Comparison of ENCODE assay signal across 9 mouse cellular contexts in genomic region chr17:45663106-45663919, GRCm38 (mm10). TPM values are rescaled to one million over a fixed set of nuclear protein-coding genes. Genes with fewer than 3 reads are reported as not detected.
A peak's percentile ranks its signal among the peaks of the same experiment; 100 is the strongest.
DNase-seq lines count a peak whose midpoint lies in the region; ATAC-seq and TF ChIP-seq lines count a peak whose summit lies in the region.
"Had no signal": no experiment of that assay in that cellular context is flagged by ENCODE, and none has a peak within 500 bp of the region (broad histone marks: within the 10 kb centered on the region; RNA-seq: fewer than 3 reads in every experiment).

No protein-coding gene starts in this region.

- H3K27me3 ChIP-seq in heart, embryonic 15.5 days = no peaks in the 10 kb centered on the region
- no peaks in the 10 kb centered on the region for H3K27me3 ChIP-seq in liver, embryonic 11.5 days (replicated peaks; ENCODE audit: control insufficient read depth, insufficient read depth, low read length)
- H3K27me3 ChIP-seq in stomach, postnatal 0 days (ENCODE audit: control insufficient read depth, insufficient read depth, low read length) = no peaks in the 10 kb centered on the region
- H3K27me3 ChIP-seq: embryonic facial prominence, embryonic 15.5 days had no signal

- no peaks in the 10 kb centered on the region for H3K9me3 ChIP-seq in heart, embryonic 15.5 days (replicated peaks)
- H3K9me3 ChIP-seq in liver, embryonic 11.5 days (ENCODE audit: control insufficient read depth, low read length) = no peaks in the 10 kb centered on the region
- H3K9me3 ChIP-seq in stomach, postnatal 0 days (ENCODE audit: control insufficient read depth, low read length) = no peaks in the 10 kb centered on the region
- H3K9me3 ChIP-seq: embryonic facial prominence, embryonic 15.5 days had no signal

- peak; percentile 95 for TF ChIP-seq CTCF in bone marrow, adult 2 months (IDR thresholded peaks at IDR 0.05; ENCODE audit: control insufficient read depth, insufficient read depth, low read length)
- peak; percentile 96 for TF ChIP-seq CTCF in embryonic fibroblast, embryonic 13.5 days (IDR thresholded peaks at IDR 0.05; ENCODE audit: borderline replicate concordance, insufficient read depth, low read length)
- TF ChIP-seq CTCF in stomach, postnatal 0 days (IDR thresholded peaks at IDR 0.05; ENCODE audit: low read depth) = peak; percentile 95

- peaks cover 24% of the 10 kb centered on the region for H3K36me3 ChIP-seq in heart, embryonic 15.5 days
- peaks cover 3% of the 10 kb centered on the region; the same call in 1 of the 2 replicates for H3K36me3 ChIP-seq in liver, embryonic 11.5 days (ENCODE audit: control insufficient read depth, insufficient read depth, low read length)
- H3K36me3 ChIP-seq in stomach, postnatal 0 days (ENCODE audit: control insufficient read depth, insufficient read depth, low read length) = peaks cover 19% of the 10 kb centered on the region

- peak; percentile 28; the same call in 1 of the 2 replicates for ATAC-seq in heart, embryonic 15.5 days (replicated peaks; ENCODE audit: insufficient number of reproducible peaks, insufficient read depth, low FRiP score, low read depth)
- peak; percentile 46 for ATAC-seq in liver, embryonic 11.5 days (replicated peaks; ENCODE audit: low FRiP score)
- ATAC-seq in stomach, postnatal 0 days (ENCODE audit: low FRiP score, low TSS enrichment) = peak; percentile 57

- no peak overlapping the region for H3K4me3 ChIP-seq in bone marrow, adult 2 months (replicated peaks; ENCODE audit: control insufficient read depth, low read depth, low read length)
- H3K4me3 ChIP-seq in embryonic fibroblast, embryonic 13.5 days (ENCODE audit: insufficient read depth, low read length) = no peak overlapping the region
- no peak overlapping the region for H3K4me3 ChIP-seq in heart, embryonic 15.5 days
- H3K4me3 ChIP-seq in liver, embryonic 11.5 days (ENCODE audit: low read depth, low read length) = no peak overlapping the region
- no peak overlapping the region for H3K4me3 ChIP-seq in stomach, postnatal 0 days (ENCODE audit: low read depth, low read length)
- H3K4me3 ChIP-seq: embryonic facial prominence, embryonic 15.5 days had no signal

- H3K4me1 ChIP-seq in bone marrow, adult 2 months (ENCODE audit: control insufficient read depth, insufficient read depth, low read length) = no peaks in the 10 kb centered on the region
- H3K4me1 ChIP-seq in embryonic fibroblast, embryonic 13.5 days (ENCODE audit: control insufficient read depth, insufficient read depth, low read length) = no peaks in the 10 kb centered on the region
- peaks cover 3% of the 10 kb centered on the region; the same call in 1 of the 2 replicates for H3K4me1 ChIP-seq in heart, embryonic 15.5 days (replicated peaks)
- peaks cover 8% of the 10 kb centered on the region; the same call in 1 of the 2 replicates for H3K4me1 ChIP-seq in liver, embryonic 11.5 days (replicated peaks; ENCODE audit: control insufficient read depth, insufficient read depth, low read length)
- no peaks in the 10 kb centered on the region for H3K4me1 ChIP-seq in stomach, postnatal 0 days (replicated peaks; ENCODE audit: control insufficient read depth, insufficient read depth)

- DNase-seq in B cell, adult 2 months = peak; percentile 86 to 87
- peak; percentile 85 for DNase-seq in kidney, postnatal 10 days
- DNase-seq in liver, embryonic 11.5 days (ENCODE audit: low spot score) = peak; percentile 80
- DNase-seq in neural tube, embryonic 10.5 days (ENCODE audit: extremely low spot score, low spot score) = peak; percentile 88
- peak; percentile 84 for DNase-seq in stomach, postnatal 0 days (ENCODE audit: low spot score)

- peak overlapping the region; percentile 42; the same call in 1 of the 2 replicates for H3K9ac ChIP-seq in heart, embryonic 15.5 days
- H3K9ac ChIP-seq in liver, embryonic 11.5 days (ENCODE audit: low read depth, low read length) = no peak overlapping the region
- no peak overlapping the region for H3K9ac ChIP-seq in stomach, postnatal 0 days (ENCODE audit: low read length)
- H3K9ac ChIP-seq: embryonic facial prominence, embryonic 15.5 days had no signal

- H3K4me2 ChIP-seq in heart, embryonic 15.5 days = peak overlapping the region; percentile 48
- H3K4me2 ChIP-seq in liver, embryonic 11.5 days = peak overlapping the region; percentile 41
- H3K4me2 ChIP-seq in stomach, postnatal 0 days (replicated peaks; ENCODE audit: low read depth) = 0 out of 2 replicates have a peak overlapping the region, but pooled peaks have one; percentile 20
- H3K4me2 ChIP-seq: embryonic facial prominence, embryonic 15.5 days had no signal

- no peak overlapping the region for H3K27ac ChIP-seq in bone marrow, adult 2 months (ENCODE audit: control insufficient read depth, insufficient read depth, low read depth, low read length, poor library complexity)
- H3K27ac ChIP-seq in embryonic fibroblast, embryonic 13.5 days (ENCODE audit: insufficient read depth, low read length) = no peak overlapping the region
- no peak overlapping the region for H3K27ac ChIP-seq in heart, embryonic 15.5 days
- H3K27ac ChIP-seq in liver, embryonic 11.5 days (ENCODE audit: low read depth, low read length) = no peak overlapping the region
- no peak overlapping the region for H3K27ac ChIP-seq in stomach, postnatal 0 days (replicated peaks)
- H3K27ac ChIP-seq: embryonic facial prominence, embryonic 15.5 days had no signal

- no peak for TF ChIP-seq POLR2A in bone marrow, adult 2 months (IDR thresholded peaks at IDR 0.05; ENCODE audit: borderline replicate concordance, control insufficient read depth, low read depth, low read length)
- TF ChIP-seq POLR2A in embryonic fibroblast, embryonic 13.5 days (IDR thresholded peaks at IDR 0.05; ENCODE audit: low read depth, low read length) = no peak

- TF ChIP-seq EP300 in stomach, postnatal 0 days (optimal IDR thresholded peaks at IDR 0.05) = no peak

- WGBS in bone marrow, adult 2 months = 22% methylated on average over 27 of the region's 27 CpGs
- WGBS in heart, embryonic 15.5 days = 24% methylated on average over 27 of the region's 27 CpGs
- WGBS in liver, embryonic 11.5 days = 26% methylated on average over 27 of the region's 27 CpGs
- 33% methylated on average over 27 of the region's 27 CpGs for WGBS in stomach, postnatal 0 days

RNA-seq across cellular contexts. Expression of gene Capn11, which starts 4.2 kb away (rescaled TPM):
- 6.7 TPM in 1 of 2 replicates, not detected in the other for polyA plus RNA-seq in bone marrow, adult 2 months (2011; ENCODE audit: insufficient read depth, insufficient read length, low replicate concordance, missing spikeins)
- not detected in 2 replicates for polyA plus RNA-seq in embryonic fibroblast, embryonic 13.5 days (2011; ENCODE audit: insufficient read length, low read depth, missing spikeins)
- polyA plus RNA-seq in heart, embryonic 15.5 days (2015; fragmentation: Nextera tagmentation; extraction: Ambion mirVana) = 0.26 and 0.39 TPM in 2 replicates
- 0.22 and 0.43 TPM in 2 replicates for polyA plus RNA-seq in liver, embryonic 11.5 days (2014; fragmentation: Nextera tagmentation; extraction: Ambion mirVana)
- 0.06 TPM in 2 replicates for polyA plus RNA-seq in stomach, postnatal 0 days (2015; fragmentation: Nextera tagmentation; extraction: Ambion mirVana)

RNA-seq across cellular contexts. Expression of gene Mrpl14, which starts 22.8 kb away (rescaled TPM):
- polyA plus RNA-seq in bone marrow, adult 2 months (2011; ENCODE audit: insufficient read depth, insufficient read length, low replicate concordance, missing spikeins) = 43.4 and 56.4 TPM in 2 replicates
- 38.9 and 39.0 TPM in 2 replicates for polyA plus RNA-seq in embryonic fibroblast, embryonic 13.5 days (2011; ENCODE audit: insufficient read length, low read depth, missing spikeins)
- polyA plus RNA-seq in heart, embryonic 15.5 days (2015; fragmentation: Nextera tagmentation; extraction: Ambion mirVana) = 124 and 133 TPM in 2 replicates
- 192 and 194 TPM in 2 replicates for polyA plus RNA-seq in liver, embryonic 11.5 days (2014; fragmentation: Nextera tagmentation; extraction: Ambion mirVana)
- 163 TPM in 2 replicates for polyA plus RNA-seq in stomach, postnatal 0 days (2015; fragmentation: Nextera tagmentation; extraction: Ambion mirVana)

RNA-seq across cellular contexts. Expression of gene Tmem63b, which starts 23.4 kb away (rescaled TPM):
- 16.2 and 19.1 TPM in 2 replicates for polyA plus RNA-seq in bone marrow, adult 2 months (2011; ENCODE audit: insufficient read depth, insufficient read length, low replicate concordance, missing spikeins)
- polyA plus RNA-seq in embryonic fibroblast, embryonic 13.5 days (2011; ENCODE audit: insufficient read length, low read depth, missing spikeins) = 42.8 and 54.0 TPM in 2 replicates
- 35.1 and 42.4 TPM in 2 replicates for polyA plus RNA-seq in heart, embryonic 15.5 days (2015; fragmentation: Nextera tagmentation; extraction: Ambion mirVana)
- polyA plus RNA-seq in liver, embryonic 11.5 days (2014; fragmentation: Nextera tagmentation; extraction: Ambion mirVana) = 16.0 and 18.0 TPM in 2 replicates
- 40.9 and 45.0 TPM in 2 replicates for polyA plus RNA-seq in stomach, postnatal 0 days (2015; fragmentation: Nextera tagmentation; extraction: Ambion mirVana)
